Mouse (Mus musculus) embryo, embryonic 9.5 days (tissue): Measurements from ENCODE around the gene Gm13769.
"Not testable (repeated sequence)": the region's sequence is repeated elsewhere in the genome, so short reads cannot be mapped to it uniquely, and the experiment has no call there.

Experiments
- DNase-seq: peaks from one replicate; pipeline ENCODE4 v3.0.0-alpha.2; 2017; ENCODE audit errors: extremely low spot score

Gm13769 gene

GRCm38 (mm10) chr2:90321900-90322299 is at the start of gene Gm13769:
Gene Gm13769, plus strand, starts transcription at chr2:90322200.
- DNase-seq: not testable (repeated sequence)

GRCm38 (mm10) chr2:90292741-90293140 is 29.3 kb upstream of the Gm13769 start, which contains the start of gene Olfr1272:
Gene Olfr1272, minus strand, starts transcription at chr2:90292841.
- no peak for DNase-seq

- not testable (repeated sequence) for DNase-seq
Observed at GRCm38 (mm10) chr2:90346694-90347093, 24.7 kb downstream of the Gm13769 start.

- DNase-seq: not testable (repeated sequence)
Observed at GRCm38 (mm10) chr2:90351047-90351446, 29.0 kb downstream of the Gm13769 start.

GRCm38 (mm10) chr2:90351540-90351939 is 29.5 kb downstream of the Gm13769 start:
- not testable (repeated sequence) for DNase-seq

GRCm38 (mm10) chr2:90359229-90359628 is 37.2 kb downstream of the Gm13769 start:
- not testable (repeated sequence) for DNase-seq

GRCm38 (mm10) chr2:90360199-90360598 is 38.2 kb downstream of the Gm13769 start:
- not testable (repeated sequence) for DNase-seq
